Mouse (Mus musculus) kidney, adult 8-10 months (tissue): ENCODE measurements around the gene Eaf2.

Experiments
- DNase-seq, 2 experiments: peaks; one replicate each; pipeline ENCODE4 v3.0.0; 2022

Gene Eaf2

DNA sequence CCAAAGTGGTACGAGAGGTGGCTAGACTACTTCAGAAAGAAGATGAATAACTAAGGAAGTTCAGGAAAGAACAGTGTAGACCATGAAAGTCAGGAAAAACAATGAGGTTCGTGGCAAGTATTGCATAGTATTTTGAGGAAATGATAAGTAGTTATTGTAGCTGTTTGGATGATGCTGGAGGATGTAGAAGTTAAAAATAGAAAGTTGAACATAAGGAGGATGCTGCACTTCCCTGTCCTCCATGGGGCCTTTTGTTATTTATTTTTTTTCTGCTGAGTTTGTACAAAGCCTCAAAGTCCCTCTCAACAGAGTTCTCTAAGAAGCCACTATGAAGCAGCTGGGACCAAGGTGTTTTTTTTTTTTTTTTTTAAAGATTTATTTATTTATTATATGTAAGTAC, 127.0 kb downstream of the Eaf2 start:
- DNase-seq = no peak

DNA sequence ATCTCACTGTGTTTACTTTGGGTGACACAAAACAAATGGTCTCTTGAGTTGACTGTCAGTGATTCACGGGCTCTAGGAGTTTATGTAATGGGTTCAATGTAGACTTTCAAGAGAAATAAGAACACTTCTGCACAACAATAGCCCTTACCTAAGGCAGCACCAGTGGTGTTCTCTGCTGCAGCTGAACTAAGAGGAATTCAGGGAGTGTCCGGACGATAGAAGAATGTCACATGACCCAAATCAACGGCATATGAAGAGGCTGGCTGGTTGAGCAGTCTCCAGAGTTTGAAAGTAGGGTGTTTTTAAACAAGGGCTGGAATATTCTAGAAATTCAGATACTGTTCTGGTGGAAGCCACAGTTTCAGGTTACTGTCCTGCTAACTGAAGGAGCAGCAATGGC, 127.7 kb downstream of the Eaf2 start:
- DNase-seq = no peak

DNA sequence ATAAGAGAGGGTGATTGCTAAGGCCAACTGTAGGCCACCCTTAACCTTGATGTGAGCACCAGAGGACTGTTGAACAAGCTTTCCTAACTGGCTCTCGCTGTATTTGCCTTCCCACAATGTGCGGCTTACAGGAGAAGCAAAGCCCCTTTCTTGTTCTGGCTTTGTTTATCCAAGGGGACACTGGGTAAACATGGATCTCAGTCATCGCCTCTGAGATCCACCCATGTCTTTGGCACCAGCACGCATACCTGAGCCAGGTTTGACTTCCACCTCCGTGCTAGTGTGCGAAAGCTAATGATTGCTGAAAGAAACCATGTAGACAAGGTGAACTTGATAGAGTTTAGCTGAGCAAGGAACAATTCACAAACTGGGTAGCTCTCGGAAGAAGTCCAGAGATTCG, 131.2 kb downstream of the Eaf2 start:
- no peak for DNase-seq
